Mouse (Mus musculus) embryo, embryonic 10 days (tissue): ENCODE results near the gene Ptprm.

Experiments
- DNase-seq: peaks from one replicate; pipeline ENCODE4 v3.0.0-alpha.2; 2015; ENCODE audit warnings: low spot score

Ptprm gene

DNA sequence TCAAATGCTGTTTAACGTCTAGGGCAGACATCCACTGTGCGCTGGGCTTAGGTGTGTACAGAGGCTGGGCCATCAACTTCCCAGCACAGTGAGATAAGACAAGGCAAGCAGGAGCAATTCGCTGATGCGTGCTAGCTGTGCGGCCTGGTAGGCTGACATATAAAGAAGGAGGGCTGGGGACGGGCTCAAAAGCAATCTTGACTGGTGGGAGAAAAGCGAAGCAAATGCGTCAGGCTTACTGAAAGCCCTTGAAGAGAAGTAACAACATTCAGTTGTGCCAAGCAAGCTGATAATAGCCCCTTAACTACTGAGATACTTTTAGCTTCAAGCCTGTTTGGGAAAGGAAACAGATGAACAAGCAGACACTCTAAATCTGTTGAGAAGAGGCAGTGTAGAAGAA, 217.8 kb downstream of the Ptprm start:
- DNase-seq, result no peak

DNA sequence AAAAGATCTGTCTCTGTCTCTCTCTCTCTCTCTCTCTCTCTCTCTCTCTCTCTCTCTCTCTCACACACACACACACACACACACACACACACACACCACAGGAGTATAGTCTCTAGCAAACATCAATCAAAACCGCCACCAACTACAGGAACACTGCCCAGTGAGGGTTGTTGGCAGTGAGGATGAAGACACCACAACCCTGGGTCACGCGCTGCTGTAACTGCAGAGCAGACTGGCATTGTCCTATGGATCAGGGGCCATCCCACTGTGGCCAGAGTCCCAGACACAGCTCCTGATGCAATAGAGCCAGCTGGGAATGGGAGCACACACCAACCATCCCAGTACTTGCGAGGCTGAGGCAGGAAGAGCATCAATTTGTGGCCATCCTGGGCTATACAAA, 220.0 kb downstream of the Ptprm start:
- no peak for DNase-seq

DNA sequence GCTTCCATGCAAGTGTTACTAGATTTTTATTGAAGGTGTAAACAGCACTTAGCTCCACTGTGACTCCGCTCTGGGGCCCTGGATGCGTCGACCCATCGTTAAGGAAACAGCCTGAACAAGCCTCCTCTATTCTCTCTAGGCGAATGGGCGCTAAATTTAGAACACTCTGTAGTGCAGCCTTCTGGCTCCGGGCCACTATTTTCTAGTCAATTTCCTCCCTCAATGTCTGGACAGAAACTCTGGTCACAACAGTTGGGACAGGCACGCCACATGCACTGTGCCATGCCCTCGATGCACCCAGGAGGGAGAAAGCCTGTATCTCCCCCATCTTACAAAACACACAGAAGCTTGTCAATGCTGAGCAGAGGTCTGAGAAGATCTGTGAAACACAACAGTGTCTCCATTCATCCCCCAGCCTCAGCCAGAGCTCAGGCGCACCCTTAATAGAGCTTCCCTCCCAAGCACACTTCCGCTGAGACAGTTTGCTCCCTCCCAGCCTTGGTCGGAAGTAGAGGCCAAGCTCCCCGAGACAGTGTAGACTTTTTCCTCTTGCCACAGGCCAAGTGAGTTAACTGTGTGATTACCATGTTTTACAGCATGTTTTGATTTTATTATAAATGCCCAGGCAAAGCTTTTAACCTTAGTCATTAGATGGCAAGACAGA, 220.7 kb downstream of the Ptprm start:
- DNase-seq, result peak; percentile 30

DNA sequence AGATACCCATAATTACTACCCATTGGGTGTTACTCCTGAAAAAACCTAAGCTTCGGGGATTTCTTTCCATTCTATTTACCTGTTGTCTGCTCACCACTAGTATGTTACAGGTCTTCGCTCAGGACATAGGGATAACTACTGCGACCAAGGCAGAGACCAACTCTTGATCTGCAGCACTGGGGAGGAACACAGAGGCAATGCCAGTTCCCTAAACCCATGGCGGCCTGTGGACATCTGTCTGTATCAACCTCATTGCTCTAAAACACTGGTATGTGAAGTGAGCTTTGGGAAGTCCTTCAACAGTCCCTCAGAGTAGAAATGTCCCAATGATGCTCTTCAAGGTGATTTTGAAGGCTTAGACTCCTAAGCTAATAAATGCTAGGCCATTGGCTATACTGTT, 221.2 kb downstream of the Ptprm start:
- no peak for DNase-seq

DNA sequence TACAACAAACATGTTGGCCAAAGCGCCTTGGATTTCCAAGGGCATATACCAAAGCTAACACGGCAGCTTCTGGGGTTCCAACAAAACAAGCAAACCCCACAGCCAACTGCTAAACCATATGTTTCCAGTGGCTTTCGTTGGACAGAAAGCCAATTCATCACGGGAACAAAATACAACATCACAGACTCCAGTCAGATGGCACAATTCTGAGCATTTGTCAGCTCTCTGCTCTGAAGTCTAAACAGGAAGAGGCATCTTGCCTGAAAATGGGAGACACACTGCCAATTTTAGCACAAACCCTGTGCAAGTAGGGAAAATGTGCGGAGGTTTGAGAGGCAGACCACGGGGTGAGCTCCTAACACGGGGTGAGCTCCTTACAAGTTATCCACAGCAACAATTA, 226.7 kb downstream of the Ptprm start:
- DNase-seq, result no peak

DNA sequence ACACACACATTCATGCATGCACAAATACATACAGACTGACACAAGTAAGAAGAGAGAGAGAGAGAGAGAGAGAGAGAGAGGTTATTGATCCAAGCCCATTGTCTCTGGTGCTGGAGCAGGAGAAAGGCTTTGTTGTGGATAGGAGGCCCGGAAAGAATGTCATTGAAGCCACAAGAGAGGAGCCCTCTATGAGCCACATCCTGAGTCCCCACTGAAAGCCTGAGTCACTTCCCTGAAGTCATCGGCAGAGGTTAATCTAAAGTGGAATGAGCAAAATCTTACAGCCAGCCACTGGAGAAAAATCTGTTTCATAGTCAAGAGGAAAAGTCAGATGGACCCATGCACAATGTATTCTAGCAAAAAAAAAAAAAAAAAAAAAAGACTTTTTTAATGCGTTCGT, 228.7 kb downstream of the Ptprm start:
- DNase-seq, result no peak

DNA sequence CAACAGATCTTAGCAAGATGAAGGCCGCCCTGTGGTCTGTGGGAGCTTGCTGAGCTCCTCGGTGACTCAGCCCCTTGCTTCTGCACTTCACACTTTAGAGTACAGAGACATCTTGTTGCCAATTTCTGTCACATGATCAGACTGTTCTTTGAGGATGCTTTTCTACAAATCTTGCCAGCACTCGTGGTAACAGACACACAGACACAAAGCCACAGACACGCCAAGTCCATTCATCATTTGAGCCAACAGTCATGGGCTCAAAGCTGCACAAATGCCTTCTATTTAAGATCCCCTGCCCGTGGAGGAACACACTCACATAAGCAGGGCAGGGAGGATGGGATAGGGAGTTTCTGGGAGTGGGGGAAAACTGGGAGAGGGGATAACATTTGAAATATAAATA, 230.0 kb downstream of the Ptprm start:
- DNase-seq, result no peak

DNA sequence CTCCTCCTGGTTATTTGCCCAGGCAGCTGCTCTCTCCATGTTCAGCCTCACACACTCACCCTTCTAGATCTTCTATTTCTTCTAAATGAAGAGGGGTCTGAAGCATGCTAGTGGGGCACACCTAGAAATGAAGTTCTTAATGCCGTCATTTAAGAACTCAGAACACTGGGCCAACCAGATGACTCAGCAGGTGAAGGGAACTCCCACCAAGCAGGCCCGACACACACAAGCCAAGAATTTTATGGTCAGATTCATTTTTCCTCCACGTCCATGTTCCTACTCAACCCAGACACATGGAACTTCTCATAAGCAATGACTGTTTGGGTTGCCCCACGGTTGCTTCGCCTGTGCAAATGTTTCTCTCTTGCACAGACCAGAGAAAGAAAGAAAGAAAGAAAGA, 230.5 kb downstream of the Ptprm start:
- DNase-seq, result no peak

DNA sequence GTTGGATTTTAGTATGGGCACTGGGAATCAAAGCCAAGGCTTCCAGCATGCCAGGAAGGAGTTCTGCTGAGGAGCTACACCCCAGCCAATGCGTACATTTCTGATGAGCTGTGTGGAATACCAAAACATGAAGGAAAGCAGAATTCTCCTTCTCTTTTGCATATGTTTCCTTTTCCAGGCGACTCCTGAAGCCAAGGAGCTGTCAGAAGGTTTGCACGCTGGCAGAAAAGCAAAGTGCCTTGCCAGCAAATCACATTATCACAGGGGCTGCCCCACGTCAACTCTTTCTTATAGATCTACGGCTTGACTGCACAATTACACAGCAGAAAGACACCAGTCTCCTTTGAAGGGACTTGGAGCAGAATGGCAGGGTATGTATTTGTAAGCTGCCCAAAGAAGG, 233.4 kb downstream of the Ptprm start:
- DNase-seq, result no peak

DNA sequence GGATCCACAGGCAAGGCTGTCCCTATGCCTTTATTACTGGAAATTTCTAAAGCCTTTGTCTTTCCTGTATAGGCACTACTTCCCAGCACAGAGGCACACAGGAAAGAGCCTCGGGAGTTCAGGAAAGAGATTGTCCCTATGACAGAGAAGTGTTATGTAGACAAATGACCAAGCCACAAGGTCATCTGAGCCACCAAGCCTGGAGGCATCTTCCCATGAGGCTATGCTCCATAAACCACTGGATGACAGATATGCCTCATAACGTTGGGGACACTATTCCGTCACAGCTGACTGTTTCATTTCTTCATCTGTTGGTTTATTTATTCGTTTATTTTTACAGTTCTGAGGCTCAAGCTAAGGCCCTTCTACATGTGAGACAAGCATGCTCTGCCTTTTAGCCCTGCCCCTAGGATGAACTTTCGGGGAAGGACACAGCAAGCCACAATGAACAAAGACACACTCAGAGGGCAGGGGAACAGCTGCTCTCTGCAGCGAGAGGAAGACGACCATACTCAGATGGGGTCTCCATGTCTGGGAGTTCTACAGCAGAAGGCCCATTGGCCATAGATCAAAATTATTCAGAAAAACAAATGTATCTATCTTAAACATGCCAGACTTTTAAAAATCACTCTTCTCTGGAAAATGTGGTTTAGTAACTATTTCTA, 235.4 kb downstream of the Ptprm start:
- no peak for DNase-seq

DNA sequence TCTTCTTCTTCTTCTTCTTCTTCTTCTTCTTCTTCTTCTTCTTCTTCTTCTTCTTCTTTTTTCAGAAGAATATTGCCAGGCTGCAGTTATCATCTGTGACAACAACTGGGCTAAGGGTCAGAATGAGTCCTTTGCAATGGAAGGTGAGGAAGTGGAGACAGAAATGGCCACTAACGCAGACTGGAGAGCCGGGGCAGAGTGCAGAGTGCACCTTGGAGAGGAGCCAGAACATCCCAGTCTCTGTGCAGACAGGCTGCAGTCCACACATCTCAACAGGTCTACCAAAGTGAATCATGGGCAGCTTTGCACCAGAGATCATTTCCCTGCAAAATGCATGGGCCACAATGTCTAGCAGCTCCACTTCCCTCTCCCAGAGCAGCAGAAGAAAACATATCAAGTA, 239.4 kb downstream of the Ptprm start:
- DNase-seq, result no peak

DNA sequence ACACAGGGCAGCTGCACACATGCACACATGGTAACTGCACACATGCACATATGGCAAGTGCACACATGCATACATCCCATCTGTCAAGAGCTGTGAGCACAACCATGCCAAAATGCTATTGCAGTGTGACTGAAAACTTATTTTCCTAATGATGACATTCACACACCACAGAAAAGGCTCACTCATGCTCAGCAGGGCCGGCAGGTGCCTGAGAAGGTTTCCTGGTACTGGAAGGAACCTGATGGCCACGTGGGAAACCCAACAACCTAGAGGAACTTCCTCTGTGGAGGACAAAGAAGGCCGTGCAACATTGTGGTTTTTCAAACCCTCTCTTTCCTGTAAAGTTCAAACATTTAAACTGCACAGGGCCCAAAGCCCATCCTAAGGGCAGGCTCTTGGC, 241.6 kb downstream of the Ptprm start:
- no peak for DNase-seq

DNA sequence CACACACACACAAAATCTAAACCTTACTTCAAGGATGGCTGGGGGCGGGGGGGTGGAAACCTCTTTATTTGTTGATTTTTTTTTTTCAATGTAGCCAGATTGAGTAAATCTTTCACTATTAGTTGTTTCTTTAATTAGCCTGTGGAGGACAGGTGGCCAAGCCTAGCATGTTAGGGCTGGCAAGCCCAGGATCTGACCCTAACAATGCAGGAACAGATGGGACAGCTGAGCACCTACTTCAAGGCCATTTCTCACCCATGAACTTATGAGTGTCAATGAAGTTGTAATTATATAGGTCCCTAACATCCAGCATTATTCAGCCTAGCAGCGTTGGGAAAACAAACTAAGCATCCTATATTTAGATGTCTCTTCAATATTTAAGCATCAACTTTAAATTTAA, 248.1 kb downstream of the Ptprm start:
- no peak for DNase-seq

DNA sequence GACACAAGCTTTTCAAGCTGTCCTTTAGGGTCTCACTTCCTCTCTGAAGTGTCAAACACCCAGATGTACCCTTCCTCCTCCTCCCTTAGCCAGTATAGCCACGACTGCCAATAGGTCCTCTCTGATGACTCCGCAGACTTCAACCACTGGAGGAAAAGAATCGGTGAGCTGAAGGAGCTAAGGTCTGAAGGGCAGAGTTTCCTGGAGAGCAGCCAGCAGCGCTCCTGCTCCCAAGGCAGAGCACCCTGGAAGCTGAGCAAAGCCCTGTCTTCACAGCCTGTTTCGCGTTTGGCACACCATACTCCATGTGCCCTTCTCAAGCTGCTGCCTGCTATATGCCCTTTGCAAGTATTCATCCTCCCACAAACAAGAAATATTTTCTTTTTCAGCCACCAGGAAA, 252.2 kb downstream of the Ptprm start:
- DNase-seq, result no peak

DNA sequence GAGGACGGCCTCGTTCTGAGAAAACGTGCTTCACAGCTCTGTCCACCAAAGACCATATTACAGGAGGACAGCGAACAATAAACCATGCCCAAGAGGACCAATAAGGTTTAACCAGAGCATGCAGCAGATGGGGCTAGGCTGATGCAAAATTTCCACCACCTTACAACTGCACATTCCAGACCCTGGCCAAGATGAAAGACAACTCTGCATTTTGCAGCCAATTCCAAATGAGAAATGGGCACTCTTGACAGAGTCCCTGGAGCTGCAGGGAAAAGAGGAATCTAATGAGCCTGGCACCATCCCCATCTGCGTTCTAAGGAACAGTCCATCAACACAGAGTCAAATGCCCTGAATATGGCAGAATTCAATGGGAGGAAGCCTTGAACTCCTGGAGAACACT, 263.3 kb downstream of the Ptprm start:
- no peak for DNase-seq

DNA sequence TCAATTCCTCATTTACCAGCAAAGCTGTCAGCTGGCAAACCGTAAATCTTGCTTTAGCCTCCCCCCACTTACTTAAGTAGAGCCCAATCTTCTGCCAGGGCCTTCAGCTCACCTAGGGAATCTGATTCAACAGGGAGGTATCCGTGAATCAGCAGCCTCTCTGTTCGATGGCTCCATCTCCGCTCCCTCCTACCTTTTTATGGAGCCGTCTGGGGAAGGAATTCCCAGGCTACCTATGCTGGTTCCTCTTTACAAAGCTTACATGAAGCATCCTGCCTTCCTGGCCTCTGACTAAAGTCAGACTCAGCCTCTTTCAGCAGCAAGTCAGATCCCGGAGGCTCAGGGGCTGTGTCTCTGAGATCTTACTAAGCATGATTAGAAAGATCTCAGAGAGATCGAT, 264.1 kb downstream of the Ptprm start:
- DNase-seq, result no peak

DNA sequence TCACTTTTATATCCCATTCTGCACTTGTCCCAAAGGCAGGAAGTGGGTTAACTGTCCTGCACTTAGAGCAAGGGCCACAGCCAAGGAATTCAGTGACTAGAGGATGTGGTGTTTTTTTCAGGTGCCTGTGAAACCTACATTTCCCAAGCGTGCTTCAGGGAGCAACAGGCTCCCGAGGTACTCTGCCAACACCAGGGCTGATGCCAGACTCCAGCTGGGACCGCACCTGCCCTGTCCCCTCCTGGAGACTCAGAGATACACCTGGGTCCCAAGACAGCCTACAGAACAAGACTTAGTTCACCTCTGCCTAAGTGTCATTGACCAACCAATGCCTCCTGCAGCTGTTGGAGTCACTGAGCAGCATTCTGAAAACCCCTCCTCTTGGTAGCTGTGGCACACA, 264.6 kb downstream of the Ptprm start:
- no peak for DNase-seq

DNA sequence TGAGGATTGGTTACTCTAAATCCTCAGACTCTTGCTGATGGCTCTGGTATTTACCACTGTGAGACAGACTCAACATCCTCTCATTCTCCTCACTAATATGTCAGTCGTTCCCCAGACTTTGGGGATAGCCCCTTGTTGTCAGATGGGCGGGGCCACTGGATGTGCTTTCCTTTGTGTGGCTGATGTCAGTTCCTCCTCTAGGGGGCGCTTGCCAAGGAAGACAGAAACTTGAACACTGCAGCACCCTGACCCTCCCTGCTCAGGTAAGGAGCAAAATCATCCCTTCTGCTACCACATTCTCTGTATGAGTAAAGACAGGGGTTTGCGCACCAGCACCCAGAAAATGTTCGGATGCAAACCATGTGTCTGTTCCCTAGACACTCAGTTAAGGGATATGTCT, 266.7 kb downstream of the Ptprm start:
- DNase-seq, result no peak

DNA sequence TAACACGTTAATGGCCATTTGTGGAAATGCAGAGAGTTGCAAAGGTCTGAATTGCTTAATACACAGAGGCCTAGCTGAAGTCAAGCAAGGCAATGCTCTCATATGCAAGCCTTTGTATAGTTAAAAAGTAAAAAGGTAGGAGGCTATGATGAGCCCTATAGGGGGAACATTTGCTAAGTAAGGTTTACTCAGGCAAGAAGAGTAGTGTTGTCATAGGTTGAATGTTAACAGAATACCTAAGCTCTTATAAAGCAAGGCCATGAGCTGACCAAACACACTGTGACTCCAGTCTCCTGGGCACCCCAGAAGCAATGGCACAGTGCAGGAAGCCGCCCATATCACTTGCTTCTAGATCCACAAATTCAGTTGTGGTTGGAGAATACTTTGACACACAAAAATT, 267.4 kb downstream of the Ptprm start:
- no peak for DNase-seq

DNA sequence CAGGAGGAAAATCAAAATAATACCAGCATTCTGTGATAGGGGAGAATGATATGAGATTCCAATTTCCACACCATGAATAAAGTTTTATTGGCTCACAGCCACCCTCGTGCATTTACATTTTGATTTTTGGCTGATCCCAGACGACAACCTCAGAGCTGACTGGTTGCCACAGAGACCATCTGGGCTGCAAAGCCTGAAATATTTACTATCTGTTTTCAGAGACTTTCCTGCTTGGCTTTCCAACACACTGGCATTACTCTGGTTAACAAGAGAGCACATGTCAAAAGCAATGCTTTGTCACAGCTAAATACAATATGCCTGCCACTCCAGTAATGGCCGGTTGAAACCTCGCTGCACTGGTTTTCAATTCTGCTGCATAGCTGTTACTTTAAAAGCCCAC, 269.8 kb downstream of the Ptprm start:
- no peak for DNase-seq

DNA sequence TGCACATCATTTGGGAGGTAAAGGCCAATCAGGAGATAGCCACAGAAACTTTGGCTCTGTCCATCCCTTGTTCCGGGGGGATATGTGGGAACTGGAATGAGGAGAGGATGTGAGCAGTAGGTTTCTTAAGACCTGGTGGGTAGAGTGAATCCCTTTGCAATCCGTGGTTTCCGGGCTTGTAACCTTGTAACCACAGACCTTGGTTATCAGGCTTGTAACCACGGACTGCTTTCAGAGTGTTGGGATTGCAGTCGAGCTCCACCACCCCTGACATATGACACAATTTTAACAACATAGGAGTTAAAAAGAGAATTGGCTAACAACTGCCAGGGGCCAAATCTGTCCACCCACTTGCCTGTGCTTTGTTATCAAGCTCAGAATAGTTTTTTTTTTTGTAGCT, 270.2 kb downstream of the Ptprm start:
- no peak for DNase-seq

DNA sequence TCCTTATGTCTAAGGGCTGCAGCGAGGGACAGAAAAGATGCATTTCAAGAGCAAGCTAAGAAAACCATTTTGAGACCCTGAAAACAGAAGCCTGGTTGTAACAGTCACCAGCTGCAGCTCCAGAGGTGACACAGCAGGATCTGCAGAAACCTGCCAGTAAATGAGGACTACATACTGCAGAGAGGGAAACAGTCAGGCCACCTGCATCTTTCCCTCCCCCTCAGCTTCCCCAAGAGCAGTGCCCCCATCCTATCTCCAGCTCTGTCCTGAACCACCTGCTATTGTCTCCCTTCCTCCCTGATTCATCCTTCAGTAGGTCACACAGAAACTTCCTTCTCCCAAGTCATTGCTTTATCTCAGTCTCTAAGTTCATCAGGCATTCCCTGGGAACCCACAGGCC, 274.7 kb downstream of the Ptprm start:
- DNase-seq, result no peak

DNA sequence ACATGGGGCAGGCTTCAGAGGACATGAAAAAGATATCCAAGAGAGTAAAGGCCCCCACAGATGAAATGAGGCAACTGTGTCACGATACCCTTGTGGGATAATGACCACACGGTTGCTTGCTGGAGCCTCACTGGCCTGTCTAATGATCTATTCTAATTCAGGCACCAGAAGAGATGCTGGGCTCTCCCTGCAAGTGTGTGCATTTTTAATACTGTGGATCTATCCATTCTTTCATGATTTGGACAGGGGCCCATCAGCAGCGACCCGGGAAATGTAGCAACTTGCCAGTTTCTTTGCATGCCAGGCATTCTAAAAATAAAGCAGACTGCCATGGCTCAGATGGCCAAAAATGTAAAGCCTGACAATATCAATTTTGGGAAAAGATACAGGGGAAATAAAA, 280.7 kb downstream of the Ptprm start:
- no peak for DNase-seq

DNA sequence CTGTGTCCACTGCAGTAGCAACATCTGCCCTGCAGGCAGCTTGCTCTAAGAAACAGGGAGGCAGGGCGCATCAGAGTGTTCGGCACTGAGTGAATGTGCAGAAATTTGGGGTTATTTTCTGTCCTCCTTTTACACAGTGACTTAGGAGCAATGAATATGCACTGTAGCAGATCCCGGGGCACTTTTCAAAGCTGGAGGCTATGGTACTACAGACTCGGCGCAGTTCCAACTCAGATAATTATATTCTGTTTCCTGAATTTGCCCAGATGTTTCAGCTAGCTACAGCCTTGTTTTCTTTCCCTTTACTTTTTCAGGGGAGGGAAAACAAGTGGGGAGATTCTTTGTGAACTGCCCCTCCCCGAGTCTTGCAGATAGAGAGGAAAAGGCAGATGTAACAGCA, 281.1 kb downstream of the Ptprm start:
- DNase-seq, result no peak
